Mouse (Mus musculus): ENCODE results near the gene Ccdc51. TPM values are rescaled to one million over a fixed set of nuclear protein-coding genes. Genes with fewer than 3 reads are reported as not detected.
A peak's percentile ranks its signal among the peaks of the same experiment; 100 is the strongest.

Ccdc51 gene
- polyA plus RNA-seq (2012; ENCODE audit: insufficient read depth, low replicate concordance) = 3.8 TPM in 1 of 2 replicates, not detected in the other

- H3K27me3 ChIP-seq (replicated peaks) = no peaks in the 10 kb centered on the region
These were observed at the start of gene Ccdc51, which contains the start of gene Tma7 for GRCm38 (mm10) chr9:109082124-109082800. Gene Ccdc51, plus strand, starts transcription at chr9:109082493. Gene Tma7, minus strand, starts transcription at chr9:109082587.

GRCm38 (mm10) chr9:109038086-109038895 lies 44.0 kb upstream of the Ccdc51 start, which contains the start of gene Shisa5:
Gene Shisa5, plus strand, starts transcription at chr9:109038565.
- H3K9me3 ChIP-seq = no peaks in the 10 kb centered on the region
- H3K4me3 ChIP-seq (replicated peaks) = peak within 1 kb of the TSS; percentile 97
- peaks cover 16% of the 10 kb centered on the region for H3K36me3 ChIP-seq (replicated peaks; ENCODE audit: low read length)
- TF ChIP-seq GATA1 (IDR thresholded peaks at IDR 0.05; ENCODE audit: borderline replicate concordance, low read length) (no peak), FLI1 (IDR thresholded peaks at IDR 0.05; ENCODE audit: low read length) (no peak)
- H3K4me1 ChIP-seq = peaks cover 42% of the 10 kb centered on the region
- H3K27me3 ChIP-seq (replicated peaks) = peaks cover 5% of the 10 kb centered on the region

More at GRCm38 (mm10) chr9:109082124-109082800, at the start of gene Ccdc51, which contains the start of gene Tma7:
- Histone ChIP-seq H3K9me3 (no peaks in the 10 kb centered on the region), H3K36me3 (replicated peaks; ENCODE audit: low read length) (peaks cover 36% of the 10 kb centered on the region), H3K4me1 (peaks cover 52% of the 10 kb centered on the region), H3K4me3 (replicated peaks) (peak within 1 kb of the TSS; percentile 96)
- TF ChIP-seq FLI1 (IDR thresholded peaks at IDR 0.05; ENCODE audit: low read length) = no peak
- TF ChIP-seq GATA1 (IDR thresholded peaks at IDR 0.05; ENCODE audit: borderline replicate concordance, low read length) = no peak

- no peaks in the 10 kb centered on the region for H3K9me3 ChIP-seq
- TF ChIP-seq FLI1 (IDR thresholded peaks at IDR 0.05; ENCODE audit: low read length) (no peak), GATA1 (IDR thresholded peaks at IDR 0.05; ENCODE audit: borderline replicate concordance, low read length) (no peak)
- H3K4me1 ChIP-seq = peaks cover 40% of the 10 kb centered on the region
- H3K27me3 ChIP-seq (replicated peaks) = peaks cover 3% of the 10 kb centered on the region
- peak overlapping the region; percentile 97 for H3K4me3 ChIP-seq (replicated peaks)
- H3K36me3 ChIP-seq (replicated peaks; ENCODE audit: low read length) = peaks cover 13% of the 10 kb centered on the region
These were observed 43.4 kb upstream of the Ccdc51 start for GRCm38 (mm10) chr9:109038901-109039364.

GRCm38 (mm10) chr9:109039681-109040080 lies 42.6 kb upstream of the Ccdc51 start:
- no peaks in the 10 kb centered on the region for H3K9me3 ChIP-seq
- peak overlapping the region; percentile 97 for H3K4me3 ChIP-seq (replicated peaks)
- TF ChIP-seq FLI1 (IDR thresholded peaks at IDR 0.05; ENCODE audit: low read length) (no peak), GATA1 (IDR thresholded peaks at IDR 0.05; ENCODE audit: borderline replicate concordance, low read length) (no peak)
- H3K4me1 ChIP-seq = peaks cover 40% of the 10 kb centered on the region
- H3K36me3 ChIP-seq (replicated peaks; ENCODE audit: low read length) = peaks cover 16% of the 10 kb centered on the region
- H3K27me3 ChIP-seq (replicated peaks) = peaks cover 3% of the 10 kb centered on the region

- peaks cover 16% of the 10 kb centered on the region for H3K36me3 ChIP-seq (replicated peaks; ENCODE audit: low read length)
- no peaks in the 10 kb centered on the region for H3K9me3 ChIP-seq
- TF ChIP-seq GATA1 (IDR thresholded peaks at IDR 0.05; ENCODE audit: borderline replicate concordance, low read length) (no peak), FLI1 (IDR thresholded peaks at IDR 0.05; ENCODE audit: low read length) (no peak)
- H3K4me3 ChIP-seq (replicated peaks) = peak overlapping the region; percentile 97
- peaks cover 3% of the 10 kb centered on the region for H3K27me3 ChIP-seq (replicated peaks)
- H3K4me1 ChIP-seq = peaks cover 40% of the 10 kb centered on the region
These were observed 42.1 kb upstream of the Ccdc51 start for GRCm38 (mm10) chr9:109040216-109040615.

GRCm38 (mm10) chr9:109040906-109041305 lies 41.4 kb upstream of the Ccdc51 start:
- Histone ChIP-seq H3K9me3 (no peaks in the 10 kb centered on the region), H3K4me3 (replicated peaks) (peak overlapping the region; percentile 69), H3K4me1 (peaks cover 40% of the 10 kb centered on the region), H3K27me3 (replicated peaks) (peaks cover 3% of the 10 kb centered on the region), H3K36me3 (replicated peaks; ENCODE audit: low read length) (peaks cover 16% of the 10 kb centered on the region)
- TF ChIP-seq GATA1 (IDR thresholded peaks at IDR 0.05; ENCODE audit: borderline replicate concordance, low read length) = no peak
- TF ChIP-seq FLI1 (IDR thresholded peaks at IDR 0.05; ENCODE audit: low read length) = no peak

- H3K27me3 ChIP-seq (replicated peaks) = peaks cover 3% of the 10 kb centered on the region
- TF ChIP-seq FLI1 (IDR thresholded peaks at IDR 0.05; ENCODE audit: low read length) (no peak), GATA1 (IDR thresholded peaks at IDR 0.05; ENCODE audit: borderline replicate concordance, low read length) (no peak)
These were observed 40.9 kb upstream of the Ccdc51 start for GRCm38 (mm10) chr9:109041351-109041750.

GRCm38 (mm10) chr9:109046306-109046705 lies 36.0 kb upstream of the Ccdc51 start:
- Histone ChIP-seq H3K4me3 (replicated peaks) (no peak overlapping the region), H3K9me3 (no peaks in the 10 kb centered on the region), H3K27me3 (replicated peaks) (no peaks in the 10 kb centered on the region), H3K4me1 (peaks cover 38% of the 10 kb centered on the region), H3K36me3 (replicated peaks; ENCODE audit: low read length) (peaks cover 38% of the 10 kb centered on the region)
- TF ChIP-seq FLI1 (IDR thresholded peaks at IDR 0.05; ENCODE audit: low read length) (no peak), GATA1 (IDR thresholded peaks at IDR 0.05; ENCODE audit: borderline replicate concordance, low read length) (no peak)

More at GRCm38 (mm10) chr9:109041351-109041750, 40.9 kb upstream of the Ccdc51 start:
- H3K4me3 ChIP-seq (replicated peaks) = peak overlapping the region; percentile 47
- no peaks in the 10 kb centered on the region for H3K9me3 ChIP-seq
- peaks cover 42% of the 10 kb centered on the region for H3K4me1 ChIP-seq
- peaks cover 17% of the 10 kb centered on the region for H3K36me3 ChIP-seq (replicated peaks; ENCODE audit: low read length)

- TF ChIP-seq GATA1 (IDR thresholded peaks at IDR 0.05; ENCODE audit: borderline replicate concordance, low read length) (no peak), FLI1 (IDR thresholded peaks at IDR 0.05; ENCODE audit: low read length) (no peak)
- H3K27me3 ChIP-seq (replicated peaks) = no peaks in the 10 kb centered on the region
These were observed 33.0 kb upstream of the Ccdc51 start for GRCm38 (mm10) chr9:109049316-109049715.

More at GRCm38 (mm10) chr9:109049316-109049715, 33.0 kb upstream of the Ccdc51 start:
- Histone ChIP-seq H3K9me3 (no peaks in the 10 kb centered on the region), H3K4me3 (replicated peaks) (peak overlapping the region; percentile 87), H3K36me3 (replicated peaks; ENCODE audit: low read length) (peaks cover 52% of the 10 kb centered on the region), H3K4me1 (peaks cover 65% of the 10 kb centered on the region)
